Mouse (Mus musculus): ENCODE measurements around the gene Syt13. TPM values are rescaled to one million over a fixed set of nuclear protein-coding genes. Genes with fewer than 3 reads are reported as not detected.

Gene Syt13
- polyA plus RNA-seq, 1 experiment from 2014 or later: 31.9 TPM

- H3K36me3 ChIP-seq (ENCODE audit: control insufficient read depth, insufficient read depth, low read length): peaks cover 4% of the 10 kb centered on the region
- H3K4me1 ChIP-seq (ENCODE audit: control insufficient read depth, insufficient read depth, low read length): peaks cover 8% of the 10 kb centered on the region; the same call in 1 of the 2 replicates
- H3K9ac ChIP-seq (replicated peaks; ENCODE audit: low read depth, low read length): 0 out of 2 replicates have a peak overlapping the region, but pooled peaks have one; percentile 7
- no peaks in the 10 kb centered on the region for H3K27me3 ChIP-seq (ENCODE audit: control insufficient read depth, insufficient read depth, low read length)
- H3K4me2 ChIP-seq (ENCODE audit: low read depth, low read length): no peak overlapping the region
- no peaks in the 10 kb centered on the region for H3K9me3 ChIP-seq (ENCODE audit: control insufficient read depth, low read length)
- WGBS: 26% methylated on average over 10 of the region's 10 CpGs
- ATAC-seq (ENCODE audit: low read depth): no peak
- no peak overlapping the region for H3K27ac ChIP-seq (ENCODE audit: low read depth, low read length)
- H3K4me3 ChIP-seq (ENCODE audit: low read depth, low read length): no peak overlapping the region
Measured at GRCm38 (mm10) chr2:92967032-92967838, 52.3 kb downstream of the Syt13 start.

DNA sequence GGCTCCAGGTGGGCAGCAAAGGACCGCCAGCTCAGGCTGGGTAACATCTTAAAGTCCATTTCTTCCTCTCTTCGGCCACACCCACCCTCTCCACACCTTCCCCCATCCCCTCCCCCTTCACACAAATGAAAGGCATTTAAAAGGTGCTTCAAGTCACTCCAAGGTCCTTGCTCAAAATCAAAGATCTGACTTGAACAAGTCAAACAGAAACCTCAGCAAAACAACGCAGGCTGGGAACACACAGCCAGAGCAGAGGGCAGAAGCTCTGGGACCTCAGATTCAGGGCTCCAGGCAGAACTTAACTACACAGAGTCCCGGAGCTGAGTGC is 52.9 kb downstream of the Syt13 start:
- 55% methylated on average over 4 of the region's 4 CpGs for WGBS

DNA sequence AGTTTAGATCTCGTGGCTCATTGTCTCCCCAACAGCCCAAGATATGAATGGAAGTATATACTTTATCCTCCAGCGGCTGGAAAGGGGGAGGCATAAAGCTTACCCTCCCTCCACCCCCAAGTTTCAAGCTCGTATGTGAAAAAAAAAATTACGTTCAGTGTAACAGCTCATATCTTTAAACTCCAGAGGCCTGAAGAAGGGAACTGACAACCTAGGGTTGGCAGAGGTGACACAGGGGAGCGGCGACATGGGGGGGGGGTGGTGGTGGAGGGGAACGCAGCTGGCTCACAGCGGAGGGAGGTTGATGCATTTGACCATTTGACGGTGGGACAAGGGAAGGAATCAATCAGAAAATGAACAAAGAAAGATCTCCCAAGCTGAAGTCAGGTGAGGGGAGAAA is 56.2 kb downstream of the Syt13 start:
- Histone ChIP-seq H3K4me3 (ENCODE audit: low read depth, low read length) (no peak overlapping the region), H3K27me3 (ENCODE audit: control insufficient read depth, insufficient read depth, low read length) (no peaks in the 10 kb centered on the region), H3K27ac (ENCODE audit: low read depth, low read length) (no peak overlapping the region), H3K36me3 (ENCODE audit: control insufficient read depth, insufficient read depth, low read length) (peaks cover 34% of the 10 kb centered on the region), H3K4me1 (ENCODE audit: control insufficient read depth, insufficient read depth, low read length) (peaks cover 8% of the 10 kb centered on the region; the same call in 1 of the 2 replicates), H3K4me2 (ENCODE audit: low read depth, low read length) (no peak overlapping the region), H3K9ac (replicated peaks; ENCODE audit: low read depth, low read length) (no peak overlapping the region), H3K9me3 (ENCODE audit: control insufficient read depth, low read length) (no peaks in the 10 kb centered on the region)
- WGBS: 81% methylated on average over 9 of the region's 9 CpGs
- no peak for ATAC-seq (ENCODE audit: low read depth)

More for the DNA sequence above, 52.9 kb downstream of the Syt13 start:
- no peak overlapping the region for H3K4me3 ChIP-seq (ENCODE audit: low read depth, low read length)
- peaks cover 10% of the 10 kb centered on the region for H3K36me3 ChIP-seq (ENCODE audit: control insufficient read depth, insufficient read depth, low read length)
- H3K27ac ChIP-seq (ENCODE audit: low read depth, low read length): no peak overlapping the region
- H3K9me3 ChIP-seq (ENCODE audit: control insufficient read depth, low read length): no peaks in the 10 kb centered on the region
- H3K27me3 ChIP-seq (ENCODE audit: control insufficient read depth, insufficient read depth, low read length): no peaks in the 10 kb centered on the region
- no peak overlapping the region for H3K9ac ChIP-seq (replicated peaks; ENCODE audit: low read depth, low read length)
- peaks cover 8% of the 10 kb centered on the region; the same call in 1 of the 2 replicates for H3K4me1 ChIP-seq (ENCODE audit: control insufficient read depth, insufficient read depth, low read length)
- no peak for ATAC-seq (ENCODE audit: low read depth)
- no peak overlapping the region for H3K4me2 ChIP-seq (ENCODE audit: low read depth, low read length)

GRCm38 (mm10) chr2:92971536-92971935 is 56.6 kb downstream of the Syt13 start:
- Histone ChIP-seq H3K9me3 (ENCODE audit: control insufficient read depth, low read length) (no peaks in the 10 kb centered on the region), H3K4me3 (ENCODE audit: low read depth, low read length) (no peak overlapping the region), H3K9ac (replicated peaks; ENCODE audit: low read depth, low read length) (no peak overlapping the region), H3K4me1 (ENCODE audit: control insufficient read depth, insufficient read depth, low read length) (peaks cover 8% of the 10 kb centered on the region; the same call in 1 of the 2 replicates), H3K27ac (ENCODE audit: low read depth, low read length) (no peak overlapping the region), H3K36me3 (ENCODE audit: control insufficient read depth, insufficient read depth, low read length) (peaks cover 34% of the 10 kb centered on the region), H3K27me3 (ENCODE audit: control insufficient read depth, insufficient read depth, low read length) (no peaks in the 10 kb centered on the region), H3K4me2 (ENCODE audit: low read depth, low read length) (no peak overlapping the region)
- no peak for ATAC-seq (ENCODE audit: low read depth)
- 89% methylated on average over 8 of the region's 8 CpGs for WGBS

DNA sequence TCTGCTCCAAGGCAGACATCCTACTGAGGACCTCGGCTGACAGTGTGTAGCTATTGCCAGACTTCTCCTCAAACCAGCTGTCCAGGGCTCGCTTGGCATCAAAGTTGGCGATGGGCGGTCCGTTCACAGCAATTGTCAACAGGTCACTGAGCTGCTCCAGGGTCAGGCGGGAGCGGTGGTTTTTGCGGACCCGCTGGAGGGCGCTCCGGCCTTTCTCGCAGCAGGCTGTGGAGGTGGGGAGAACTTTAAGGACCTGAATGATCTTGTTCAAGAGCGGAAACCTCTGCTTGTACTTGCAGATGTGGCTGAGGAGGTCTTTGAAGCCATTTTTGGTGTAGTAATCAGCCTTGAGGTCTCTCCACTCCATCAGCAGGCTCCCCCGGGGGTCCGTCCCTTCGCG is 57.2 kb downstream of the Syt13 start:
- peaks cover 7% of the 10 kb centered on the region; the same call in 1 of the 2 replicates for H3K4me1 ChIP-seq (ENCODE audit: control insufficient read depth, insufficient read depth, low read length)
- H3K27me3 ChIP-seq (ENCODE audit: control insufficient read depth, insufficient read depth, low read length): no peaks in the 10 kb centered on the region
- no peaks in the 10 kb centered on the region for H3K9me3 ChIP-seq (ENCODE audit: control insufficient read depth, low read length)
- H3K4me3 ChIP-seq (ENCODE audit: low read depth, low read length): no peak overlapping the region
- WGBS: 90% methylated on average over 17 of the region's 17 CpGs
- no peak overlapping the region for H3K9ac ChIP-seq (replicated peaks; ENCODE audit: low read depth, low read length)
- H3K4me2 ChIP-seq (ENCODE audit: low read depth, low read length): no peak overlapping the region
- H3K27ac ChIP-seq (ENCODE audit: low read depth, low read length): no peak overlapping the region
- ATAC-seq (ENCODE audit: low read depth): no peak
- peaks cover 34% of the 10 kb centered on the region for H3K36me3 ChIP-seq (ENCODE audit: control insufficient read depth, insufficient read depth, low read length)

DNA sequence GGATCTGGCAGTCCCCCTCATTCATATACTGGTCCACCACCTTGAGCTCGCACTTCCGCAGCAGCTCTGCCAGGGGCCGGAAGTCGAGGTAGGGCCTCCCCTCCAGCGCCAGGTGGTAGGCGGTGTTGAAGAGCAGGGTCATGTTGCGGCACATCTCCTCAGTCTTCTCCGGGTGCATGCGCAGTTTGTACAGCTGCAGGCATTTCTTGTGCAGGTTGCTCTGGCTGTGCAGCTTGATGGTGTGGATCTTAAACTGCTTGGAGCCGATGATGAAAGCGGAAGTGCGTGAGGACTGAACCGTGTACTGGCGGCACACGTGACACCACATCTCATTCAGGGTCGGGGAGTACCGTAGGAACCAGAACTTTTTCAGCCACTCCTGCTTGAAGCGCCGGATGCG is 58.7 kb downstream of the Syt13 start:
- Histone ChIP-seq H3K9me3 (ENCODE audit: control insufficient read depth, low read length) (no peaks in the 10 kb centered on the region), H3K9ac (replicated peaks; ENCODE audit: low read depth, low read length) (no peak overlapping the region), H3K4me2 (ENCODE audit: low read depth, low read length) (no peak overlapping the region), H3K4me1 (ENCODE audit: control insufficient read depth, insufficient read depth, low read length) (no peaks in the 10 kb centered on the region), H3K4me3 (ENCODE audit: low read depth, low read length) (no peak overlapping the region), H3K36me3 (ENCODE audit: control insufficient read depth, insufficient read depth, low read length) (peaks cover 38% of the 10 kb centered on the region), H3K27me3 (ENCODE audit: control insufficient read depth, insufficient read depth, low read length) (no peaks in the 10 kb centered on the region), H3K27ac (ENCODE audit: low read depth, low read length) (no peak overlapping the region)
- no peak for ATAC-seq (ENCODE audit: low read depth)
- 97% methylated on average over 20 of the region's 20 CpGs for WGBS

DNA sequence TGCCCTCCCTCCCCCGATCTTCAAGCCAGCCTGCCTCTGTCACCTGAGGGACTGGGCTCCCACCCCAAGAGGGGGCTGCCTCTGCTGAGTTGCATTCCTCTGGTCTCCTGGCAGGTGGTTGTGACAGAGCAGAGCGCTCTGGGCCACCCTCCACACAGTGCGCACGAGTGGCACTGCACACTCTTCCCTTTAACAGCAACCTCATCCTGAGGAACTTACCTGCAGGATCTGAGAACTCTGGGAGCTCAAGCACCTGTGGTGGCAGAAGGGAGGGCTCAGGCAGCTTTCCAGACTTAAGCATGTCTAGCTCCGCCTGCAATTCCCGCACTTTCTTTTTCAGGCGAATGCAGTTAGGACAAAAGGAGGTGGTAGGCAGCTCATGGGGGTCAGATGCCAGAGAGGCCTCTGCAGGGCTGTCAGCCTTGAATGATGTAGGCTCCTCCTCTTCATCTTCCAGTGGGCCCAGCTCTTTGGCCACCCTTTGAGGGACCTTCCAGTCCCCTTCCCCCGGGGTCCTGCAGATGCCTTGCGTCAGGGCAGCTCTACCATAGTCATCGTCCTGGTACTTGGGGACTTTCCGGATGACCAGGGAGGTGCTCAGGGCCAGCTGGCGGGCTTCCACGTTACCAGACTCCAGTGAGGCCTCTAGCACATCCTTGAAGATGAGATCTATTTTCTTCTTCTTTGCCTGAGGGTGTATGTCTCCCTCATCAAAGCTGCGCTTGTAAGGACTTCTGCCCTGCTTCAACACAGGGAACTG is 60.3 kb downstream of the Syt13 start:
- H3K4me1 ChIP-seq (ENCODE audit: control insufficient read depth, insufficient read depth, low read length): no peaks in the 10 kb centered on the region
- WGBS: 69% methylated on average over 14 of the region's 14 CpGs
- no peaks in the 10 kb centered on the region for H3K27me3 ChIP-seq (ENCODE audit: control insufficient read depth, insufficient read depth, low read length)
- no peaks in the 10 kb centered on the region for H3K9me3 ChIP-seq (ENCODE audit: control insufficient read depth, low read length)
- no peak overlapping the region for H3K9ac ChIP-seq (replicated peaks; ENCODE audit: low read depth, low read length)
- no peak overlapping the region for H3K27ac ChIP-seq (ENCODE audit: low read depth, low read length)
- ATAC-seq (ENCODE audit: low read depth): no peak
- H3K4me2 ChIP-seq (ENCODE audit: low read depth, low read length): no peak overlapping the region
- H3K4me3 ChIP-seq (ENCODE audit: low read depth, low read length): no peak overlapping the region
- H3K36me3 ChIP-seq (ENCODE audit: control insufficient read depth, insufficient read depth, low read length): peaks cover 40% of the 10 kb centered on the region

GRCm38 (mm10) chr2:92980165-92980564 is 65.3 kb downstream of the Syt13 start:
- Histone ChIP-seq H3K9me3 (ENCODE audit: control insufficient read depth, low read length) (no peaks in the 10 kb centered on the region), H3K4me2 (ENCODE audit: low read depth, low read length) (no peak overlapping the region), H3K27ac (ENCODE audit: low read depth, low read length) (no peak overlapping the region), H3K9ac (replicated peaks; ENCODE audit: low read depth, low read length) (no peak overlapping the region), H3K27me3 (ENCODE audit: control insufficient read depth, insufficient read depth, low read length) (no peaks in the 10 kb centered on the region), H3K36me3 (ENCODE audit: control insufficient read depth, insufficient read depth, low read length) (peaks cover 12% of the 10 kb centered on the region), H3K4me3 (ENCODE audit: low read depth, low read length) (no peak overlapping the region), H3K4me1 (ENCODE audit: control insufficient read depth, insufficient read depth, low read length) (no peaks in the 10 kb centered on the region)
- WGBS: 93% methylated on average over 10 of the region's 10 CpGs
- no peak for ATAC-seq (ENCODE audit: low read depth)

Data from neural tube, embryonic 14.5 days (tissue).